Mouse (Mus musculus): ENCODE data around the gene Aatf.

Aatf gene
- long read RNA-seq, experiment 1, transcript Aatf-201 (13 exons, 1,822 nt), result major isoform, 11 of 24 reads
- long read RNA-seq, experiment 1, transcript Aatf-204 (9 exons, 1,992 nt), result minor isoform, 5 of 24 reads
- long read RNA-seq, experiment 1, partial matches to known transcripts, result 2 of 24 reads
- long read RNA-seq, experiment 1, other reads (novel, unspliced or antisense), result 6 of 24 reads
- long read RNA-seq, experiment 2, transcript Aatf-201 (13 exons, 1,822 nt), result major isoform, 10 of 20 reads
- long read RNA-seq, experiment 2, partial matches to known transcripts, result 0 of 20 reads
- long read RNA-seq, experiment 2, other reads (novel, unspliced or antisense), result 8 of 20 reads

DNA sequence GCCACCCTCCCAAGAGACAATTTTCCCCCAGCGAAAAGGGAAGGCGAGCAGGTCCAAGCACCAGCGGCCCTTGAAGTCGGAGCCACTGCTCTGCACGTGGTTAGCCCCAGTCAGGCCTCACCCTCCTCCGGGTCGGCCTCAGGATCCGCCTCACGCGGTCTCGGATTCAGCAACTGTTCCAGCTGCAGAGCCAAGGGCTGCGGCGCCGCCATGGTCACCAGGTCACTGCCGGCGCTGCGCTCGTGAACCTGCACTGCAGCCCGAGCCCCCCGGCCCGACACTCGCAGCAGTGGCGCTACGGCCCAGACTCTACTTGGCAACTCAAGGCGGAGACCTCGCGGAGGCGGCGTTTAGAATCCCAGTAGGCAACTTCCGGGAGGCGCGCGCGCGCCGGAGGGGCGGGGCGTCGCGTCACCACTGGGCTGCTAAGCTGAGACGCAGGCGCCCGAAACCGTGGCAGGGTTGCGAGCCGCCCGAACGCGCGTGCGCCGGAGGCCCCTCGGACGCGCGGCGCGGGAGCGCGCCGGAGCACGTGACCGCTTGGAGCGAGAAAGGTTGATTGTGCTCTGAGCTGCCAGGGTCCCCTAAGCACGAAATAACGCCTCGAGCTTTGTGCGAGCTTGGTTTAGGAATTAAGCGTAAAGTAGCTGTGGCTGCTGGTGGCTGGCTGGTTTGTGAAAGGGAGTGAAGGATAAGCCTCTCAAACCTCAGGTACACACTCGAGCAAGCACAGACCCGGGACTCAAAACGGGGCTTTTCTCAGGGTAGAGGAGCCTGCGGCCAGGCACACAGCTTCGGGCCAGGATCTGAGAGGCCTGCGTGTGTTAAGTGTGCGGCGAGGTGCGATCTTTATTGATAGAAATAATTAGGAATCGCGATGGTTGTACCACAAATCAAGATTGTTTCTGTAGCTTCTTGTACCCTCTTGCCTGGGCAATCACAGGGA lies at the start of gene Aatf:
Aatf (minus strand) TSS at position 352 of the 946 bp plus-strand sequence.
- intact Hi-C loops (cut with DNase I), result no loop called here

DNA sequence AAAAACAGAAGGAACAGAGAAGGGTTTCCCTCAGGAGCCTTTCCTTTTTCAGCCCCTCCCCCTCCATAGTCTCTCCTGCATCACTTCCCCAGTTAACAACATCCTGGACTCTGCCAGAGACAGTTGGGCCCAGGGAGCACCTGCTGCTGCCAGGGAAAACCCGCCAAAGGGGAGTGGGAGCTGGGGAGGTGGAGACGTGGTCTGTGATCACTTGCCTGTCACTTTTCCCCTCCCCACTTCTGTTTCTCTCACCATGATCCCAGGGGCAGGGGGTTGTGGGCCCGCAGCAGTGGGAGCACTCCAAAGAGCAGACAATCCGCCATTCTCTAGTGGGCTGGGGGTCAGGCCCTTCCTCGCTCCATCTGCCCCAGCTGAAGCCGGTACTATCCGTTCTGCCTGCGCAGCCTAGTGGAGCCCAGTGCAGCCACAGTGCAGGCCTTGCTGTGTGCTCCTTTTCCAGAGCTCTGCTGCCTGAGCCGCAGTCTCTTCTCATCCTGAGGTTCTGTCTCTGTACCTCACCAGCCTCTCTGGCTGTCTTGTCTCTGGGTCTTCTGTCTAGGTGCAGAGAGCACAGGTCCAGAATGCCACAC lies 49.5 kb upstream of the Aatf start:
- intact Hi-C loops (cut with DNase I), result no loop called here

DNA sequence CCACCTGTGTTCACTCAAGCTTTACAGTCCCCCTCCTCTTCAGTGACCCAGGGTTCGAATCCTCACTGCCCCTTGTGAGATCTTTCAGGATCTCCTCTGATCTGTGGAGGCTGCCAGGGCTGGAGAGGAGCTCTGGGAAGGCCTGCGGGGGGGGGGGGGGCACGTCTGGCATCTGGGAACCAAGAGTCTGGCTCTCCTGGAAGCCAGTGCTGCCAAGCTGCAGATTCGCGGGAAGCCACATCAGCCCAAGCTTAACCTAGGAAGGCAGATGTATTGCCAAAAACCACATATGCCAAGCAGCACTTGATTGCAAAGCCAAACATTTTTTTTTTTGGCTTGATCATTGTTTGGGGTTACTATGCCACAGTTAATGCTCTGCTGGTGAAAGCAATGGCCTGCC lies 48.2 kb upstream of the Aatf start:
- intact Hi-C loops (cut with DNase I), result no loop called here

DNA sequence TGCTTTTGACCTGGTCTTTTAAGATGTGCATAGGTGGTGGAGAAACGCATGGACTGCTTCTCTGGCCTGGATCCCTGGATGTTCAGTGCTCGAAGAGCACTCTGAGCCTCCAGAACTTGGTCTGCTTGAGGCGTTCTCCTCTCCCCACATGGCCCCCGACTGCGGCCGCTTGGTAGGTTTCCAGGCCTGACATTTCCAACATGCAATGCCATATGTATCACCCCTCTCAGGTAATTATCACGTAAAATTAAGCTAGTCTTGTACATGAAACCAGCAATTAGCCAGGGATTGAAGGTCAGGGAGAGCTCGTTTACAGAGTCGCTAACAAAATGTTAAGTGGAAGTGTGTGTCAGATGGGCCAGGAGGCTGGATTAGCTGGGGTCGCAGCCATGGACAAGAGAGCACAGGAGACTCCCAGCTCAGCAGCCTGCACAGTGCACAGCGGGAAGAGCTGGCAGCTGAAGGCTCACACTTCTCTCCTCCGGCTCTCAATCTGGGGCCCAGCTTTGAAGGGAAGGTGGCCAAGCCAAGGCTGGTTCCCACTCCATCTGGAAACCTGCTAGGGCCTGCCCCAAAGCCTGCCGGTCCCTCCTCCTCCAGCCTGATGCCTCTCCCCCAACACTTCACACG lies 40.6 kb upstream of the Aatf start:
- intact Hi-C loops (cut with DNase I), result no loop called here

DNA sequence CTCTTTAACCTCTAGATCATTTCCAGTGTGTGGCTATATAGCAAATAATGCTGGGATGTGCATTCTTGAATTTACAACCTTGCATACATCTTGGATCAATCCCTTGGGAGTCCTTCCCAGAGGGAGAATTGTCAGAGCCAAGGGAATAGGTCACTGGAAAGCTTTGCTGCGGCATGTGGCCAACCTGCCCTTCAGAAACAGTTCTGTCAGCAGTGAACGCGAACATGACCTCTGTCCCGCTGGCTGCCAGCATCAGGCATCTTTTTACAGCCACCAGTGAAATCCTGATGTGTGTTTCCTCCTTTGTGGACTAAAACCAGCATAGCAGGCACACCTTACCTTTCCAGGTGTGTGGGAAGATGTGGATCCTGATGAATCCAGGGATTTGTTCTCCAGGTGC lies 38.0 kb upstream of the Aatf start:
- intact Hi-C loops (cut with DNase I), result no loop called here

DNA sequence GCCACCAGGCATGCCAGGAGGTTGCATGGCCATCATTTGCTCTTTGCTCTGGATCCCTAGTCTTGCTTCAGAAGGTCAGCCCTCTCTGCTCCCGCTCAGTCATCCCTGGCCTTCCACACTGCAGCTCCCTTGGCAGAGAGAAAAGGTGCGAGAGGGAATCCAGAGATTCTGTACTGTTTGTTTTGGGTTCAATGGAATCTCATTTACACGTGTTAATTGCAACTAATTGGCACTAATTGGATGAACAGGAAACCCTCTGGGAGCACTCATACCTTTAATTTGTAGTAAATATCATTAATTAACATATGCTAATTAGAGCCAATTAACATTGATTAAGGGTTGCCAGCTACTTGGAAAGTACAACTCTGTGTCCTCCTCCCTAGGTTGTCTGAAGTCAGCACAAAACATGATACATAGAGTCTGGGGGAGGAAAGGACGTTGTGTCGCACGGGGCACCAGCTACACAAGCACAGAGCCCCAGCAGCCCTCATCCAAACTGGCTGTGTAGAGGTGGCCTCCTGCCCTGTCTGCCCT lies 36.0 kb upstream of the Aatf start:
- intact Hi-C loops (cut with DNase I), result no loop called here

DNA sequence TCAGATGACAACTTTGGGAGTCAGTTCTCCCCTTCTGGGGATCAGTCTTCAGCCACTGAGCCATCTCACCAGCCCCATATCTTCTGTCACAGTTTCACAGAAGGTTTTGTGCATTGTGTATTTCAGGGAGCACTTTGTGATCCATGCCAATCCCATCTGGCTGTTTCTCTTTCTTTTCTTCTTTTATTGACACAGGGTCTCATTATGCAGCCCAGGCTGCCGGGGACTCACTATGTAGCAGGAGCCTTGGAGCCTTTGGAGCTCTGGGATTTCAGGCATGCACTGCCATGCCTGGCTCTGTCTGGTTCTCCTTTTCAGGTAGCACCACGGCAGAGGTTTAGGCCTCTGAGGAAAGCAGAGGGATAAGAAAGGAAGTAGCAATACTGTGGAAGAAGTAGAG lies 35.0 kb upstream of the Aatf start:
- intact Hi-C loops (cut with DNase I), result no loop called here

DNA sequence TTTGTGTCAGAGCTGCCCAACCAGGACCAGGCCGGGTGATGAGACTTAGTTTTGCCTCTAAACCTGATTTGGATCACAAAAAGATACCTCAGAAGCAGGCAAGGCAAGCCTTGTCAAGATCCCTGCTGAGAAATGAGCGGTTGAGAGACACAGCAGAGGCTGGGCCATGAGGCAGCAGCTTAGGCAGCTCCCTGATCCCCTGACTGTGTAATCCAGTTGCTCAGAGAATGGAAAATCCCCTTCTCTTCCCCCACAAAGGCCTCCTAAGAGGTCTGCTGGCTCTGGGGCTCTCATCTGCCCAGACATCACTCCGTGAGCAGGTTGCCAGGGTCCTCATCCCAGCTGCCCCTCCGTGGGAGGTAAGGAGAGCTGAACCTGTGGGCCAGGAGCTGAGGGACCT lies 26.7 kb upstream of the Aatf start:
- intact Hi-C loops (cut with DNase I), result no loop called here

DNA sequence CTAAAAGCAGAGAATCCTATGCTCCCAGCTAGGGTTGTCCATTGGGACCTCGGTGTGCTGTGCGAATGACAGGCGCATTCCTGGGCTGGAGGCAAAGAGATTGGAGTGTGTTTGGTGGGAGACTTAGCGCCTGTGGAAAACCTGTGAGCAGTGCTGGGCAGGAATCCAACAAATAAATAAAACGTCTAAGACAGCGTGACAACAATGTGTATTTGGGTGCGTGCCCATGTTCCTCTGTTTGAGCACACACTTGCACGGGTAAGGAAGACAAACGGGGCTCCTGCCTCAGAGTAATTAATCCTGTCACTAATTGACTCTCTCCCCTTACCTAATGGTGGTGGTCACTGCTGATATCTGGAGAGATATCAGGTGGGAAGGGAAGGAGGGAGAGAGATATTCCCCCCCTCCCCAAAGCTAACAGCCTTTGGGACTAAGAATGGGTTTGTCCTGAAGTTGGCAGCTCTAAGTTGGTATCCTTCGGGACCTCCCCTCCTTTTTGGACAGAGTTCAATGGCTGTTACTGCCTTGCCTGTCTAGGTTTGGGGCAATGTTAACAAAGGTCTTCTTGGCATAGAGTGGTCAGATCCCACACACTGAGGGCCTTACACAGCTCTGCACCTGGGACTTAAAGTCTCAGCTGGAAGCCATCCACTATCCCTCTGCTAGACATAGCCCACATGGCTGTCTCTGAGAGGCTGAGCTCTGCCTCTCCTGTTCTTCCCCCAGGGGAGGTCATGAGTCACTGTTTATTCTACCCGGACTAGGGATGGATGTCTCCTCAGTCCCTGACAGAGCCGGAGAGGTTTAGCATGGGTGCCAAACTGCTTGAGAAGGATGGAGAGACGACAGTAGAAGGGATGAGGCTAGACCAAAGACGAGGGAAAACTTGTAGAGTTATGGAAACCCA lies 16.7 kb upstream of the Aatf start:
- intact Hi-C loops (cut with DNase I), result no loop called here

DNA sequence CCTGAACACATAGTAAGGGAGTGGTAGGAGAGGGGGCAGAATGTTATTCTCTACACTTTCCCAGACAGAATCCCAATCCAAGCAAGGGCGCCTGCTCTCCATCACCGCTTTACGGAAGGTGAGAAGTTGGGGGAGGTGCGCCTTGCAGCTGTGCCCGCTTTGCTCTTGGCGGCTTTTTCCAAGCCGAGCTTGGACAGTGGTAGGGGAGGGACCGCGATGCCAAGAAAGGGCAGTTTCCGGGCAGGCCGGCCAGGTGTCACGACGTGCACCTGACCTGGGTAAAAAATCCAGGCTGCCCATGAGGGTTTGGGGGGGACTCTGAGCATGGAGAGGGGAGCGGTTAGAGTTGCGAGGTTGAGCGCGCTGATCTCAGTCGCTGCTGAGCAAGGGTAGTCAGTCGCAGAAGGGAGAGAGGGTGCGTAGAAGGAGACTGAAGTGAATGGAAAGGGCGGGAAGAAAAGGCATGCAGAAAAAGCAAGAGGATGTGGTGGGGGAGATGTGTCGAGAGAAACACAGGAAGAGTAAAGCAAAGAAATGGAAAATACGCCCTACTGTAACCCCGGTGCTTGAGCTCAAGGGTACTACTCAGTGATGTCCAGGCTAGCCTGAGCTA lies 15.9 kb upstream of the Aatf start:
- intact Hi-C loops (cut with DNase I), result no loop called here

DNA sequence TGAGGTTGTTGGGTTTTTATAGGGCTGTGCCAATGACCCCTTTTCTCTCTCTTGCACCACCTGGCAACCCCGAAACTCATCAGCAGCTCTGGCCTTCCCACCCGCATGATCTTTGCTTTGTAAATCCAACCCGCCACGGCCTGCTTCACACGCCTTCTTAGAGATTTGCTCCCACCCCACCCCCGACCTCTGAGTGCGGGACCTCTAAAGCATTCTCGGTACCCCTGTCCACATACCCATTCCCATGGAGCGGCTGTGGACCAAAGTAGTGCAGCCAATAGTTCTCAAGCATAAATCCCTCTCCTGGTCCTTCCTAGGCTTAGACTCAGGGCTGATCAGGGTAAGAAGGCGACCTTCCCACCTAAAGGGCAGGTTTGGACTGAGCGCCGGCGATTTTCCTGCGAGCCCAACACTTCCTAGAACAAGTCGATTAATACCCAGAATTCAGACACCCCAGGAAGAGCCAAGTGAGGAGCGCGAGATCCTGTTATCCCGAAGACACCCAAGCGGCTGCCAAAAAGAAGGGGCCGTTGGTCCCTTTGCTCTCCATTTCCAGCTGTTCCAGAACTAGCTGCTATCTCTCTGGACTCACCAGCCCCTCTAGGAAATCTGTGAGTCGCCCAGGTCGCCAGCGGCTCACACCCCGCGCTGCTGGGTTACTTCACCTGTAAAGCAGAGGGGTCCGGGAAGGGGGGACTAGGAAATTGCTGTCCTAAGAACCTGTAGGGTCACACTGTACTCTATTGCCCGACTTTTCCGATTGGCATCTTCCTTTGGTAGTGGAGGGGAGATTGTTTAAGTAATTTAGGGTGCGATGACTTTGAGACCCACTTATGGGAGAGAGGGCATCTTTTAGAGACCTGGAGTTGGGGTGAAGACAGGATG lies 13.9 kb upstream of the Aatf start:
- intact Hi-C loops (cut with DNase I), result no loop called here

DNA sequence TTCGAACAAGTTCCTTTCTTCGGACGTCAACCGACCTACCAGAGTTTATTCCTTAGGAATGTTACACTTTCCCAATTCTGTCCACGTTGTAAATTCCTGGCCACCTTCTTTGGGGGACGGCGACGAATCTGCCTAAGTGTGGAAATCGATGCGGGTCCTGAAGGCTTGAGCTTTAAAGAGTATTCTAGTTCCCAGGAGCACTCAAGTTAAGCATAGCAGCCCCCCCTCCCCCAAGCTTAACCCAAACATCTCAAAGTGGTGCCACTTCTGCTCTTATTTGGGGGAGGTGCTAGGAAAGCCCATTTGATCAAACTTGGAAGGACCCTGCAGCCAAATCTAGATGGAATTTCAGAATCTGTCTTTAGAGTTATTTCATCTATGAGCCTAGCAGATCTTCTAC lies 13.1 kb upstream of the Aatf start:
- intact Hi-C loops (cut with DNase I), result no loop called here

DNA sequence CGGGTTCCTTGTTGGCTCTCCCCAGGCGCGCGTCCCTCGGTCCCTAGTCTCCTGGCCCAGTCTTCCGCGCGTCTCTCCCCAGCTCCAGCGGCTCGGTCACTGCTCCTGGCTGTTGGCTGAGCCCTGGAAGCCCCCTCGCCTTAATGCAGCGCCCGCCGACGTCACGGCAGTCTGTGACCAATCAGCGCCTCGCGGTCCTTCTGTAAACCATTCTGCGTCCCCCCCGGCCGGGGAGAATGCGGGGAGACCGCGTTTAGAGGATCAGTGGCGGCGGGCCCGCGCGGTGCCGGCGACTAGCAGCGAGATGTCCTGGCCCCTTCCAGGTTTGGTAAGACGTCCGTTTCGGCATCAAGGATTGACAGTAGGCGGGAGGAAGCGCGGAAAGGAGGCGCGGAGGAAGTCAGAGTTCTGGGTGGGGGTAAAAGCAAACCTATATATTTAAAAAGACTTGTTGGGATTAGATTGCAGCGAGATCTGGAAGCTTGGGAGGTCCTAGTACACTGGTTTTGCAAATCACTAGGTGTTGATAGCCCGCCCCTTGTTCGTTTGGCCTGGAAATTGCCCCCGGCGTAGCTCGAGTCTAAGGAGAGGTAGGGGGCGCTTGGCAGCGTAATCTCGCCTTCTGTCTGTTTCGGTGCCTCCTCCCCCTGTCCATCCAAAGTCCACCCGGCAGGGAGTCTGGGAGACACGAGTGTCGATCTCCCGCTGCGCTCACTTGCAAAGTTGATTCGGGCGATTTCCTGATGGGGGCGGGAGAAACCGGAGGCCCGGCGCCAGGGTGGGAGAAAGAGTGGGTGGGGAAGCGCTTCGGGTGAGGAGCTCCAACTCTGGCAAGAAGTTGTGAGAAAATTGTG lies 12.3 kb upstream of the Aatf start, which contains the start of gene Lhx1:
Lhx1 (minus strand) TSS at position 115 of the 854 bp plus-strand sequence.
- intact Hi-C loops (cut with DNase I), result no loop called here

DNA sequence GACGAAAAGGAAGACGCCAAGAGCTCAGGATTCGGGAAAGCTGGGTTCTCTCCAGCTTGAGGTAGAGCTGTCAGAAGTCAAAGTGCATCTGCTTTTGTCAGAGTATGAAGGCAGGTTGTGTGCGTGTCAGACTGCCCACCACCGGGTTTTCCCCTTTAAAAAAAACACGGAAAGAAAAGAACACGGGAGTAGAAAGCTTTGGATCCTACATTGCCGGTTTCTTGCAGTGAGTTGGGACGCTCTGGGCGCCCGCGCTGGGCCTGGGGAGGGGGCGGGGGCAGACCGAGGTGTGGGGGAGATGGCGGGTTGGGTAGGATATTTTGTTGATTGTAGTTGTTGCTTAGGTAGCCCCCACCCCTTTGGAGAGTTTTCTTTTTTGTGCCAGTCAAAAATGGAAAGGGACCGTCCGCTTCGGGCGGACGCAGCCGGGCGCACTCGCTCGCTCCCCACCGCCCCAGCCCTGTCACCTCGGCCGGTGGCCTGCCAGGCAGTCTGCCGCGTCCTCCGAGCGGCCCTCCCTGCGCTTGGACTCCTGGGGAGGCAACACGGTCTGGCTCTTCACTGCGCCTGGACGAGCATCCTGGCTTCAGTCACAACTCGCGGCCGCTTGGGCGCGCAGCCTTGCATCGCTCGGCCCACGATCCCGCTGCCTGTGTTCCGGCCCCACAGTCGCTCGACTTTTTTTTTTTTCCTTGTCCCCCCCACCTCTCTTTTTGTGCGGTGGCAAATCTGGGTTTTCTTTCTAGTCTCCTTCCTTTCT lies 11.4 kb upstream of the Aatf start:
- intact Hi-C loops (cut with DNase I), result no loop called here

DNA sequence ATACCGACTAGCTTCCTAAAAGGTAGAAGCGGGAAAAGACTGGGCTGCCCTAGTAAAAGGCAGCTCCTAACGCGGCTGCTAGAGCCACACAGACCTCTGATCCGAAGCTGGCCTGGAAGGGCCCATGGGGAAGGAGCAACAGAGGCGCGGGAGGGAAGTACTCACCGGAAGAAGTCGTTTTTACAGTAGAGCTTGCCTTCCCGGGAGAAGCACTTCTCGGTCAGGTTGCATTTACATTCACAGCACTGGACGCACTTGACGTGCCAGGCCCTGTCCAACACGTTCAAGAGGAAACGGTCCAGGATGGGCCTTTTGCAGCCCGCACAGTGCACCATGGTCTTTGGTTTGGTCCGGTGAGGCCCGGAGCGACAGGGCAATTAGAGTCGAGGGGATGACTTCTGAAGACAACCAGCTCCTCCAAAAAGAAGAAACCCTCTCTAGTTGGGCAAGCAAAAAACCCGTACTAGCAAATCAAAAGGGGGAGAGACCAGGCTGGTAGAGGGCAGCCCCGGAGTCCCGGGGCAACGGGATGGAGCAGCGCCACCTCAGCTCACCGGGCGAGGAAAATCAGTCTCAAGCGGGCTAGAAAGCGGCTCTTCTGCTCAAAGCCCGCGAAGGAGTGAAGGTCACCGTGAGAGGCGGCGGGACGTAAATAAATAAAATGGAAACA lies 10.7 kb upstream of the Aatf start:
- intact Hi-C loops (cut with DNase I), result no loop called here

DNA sequence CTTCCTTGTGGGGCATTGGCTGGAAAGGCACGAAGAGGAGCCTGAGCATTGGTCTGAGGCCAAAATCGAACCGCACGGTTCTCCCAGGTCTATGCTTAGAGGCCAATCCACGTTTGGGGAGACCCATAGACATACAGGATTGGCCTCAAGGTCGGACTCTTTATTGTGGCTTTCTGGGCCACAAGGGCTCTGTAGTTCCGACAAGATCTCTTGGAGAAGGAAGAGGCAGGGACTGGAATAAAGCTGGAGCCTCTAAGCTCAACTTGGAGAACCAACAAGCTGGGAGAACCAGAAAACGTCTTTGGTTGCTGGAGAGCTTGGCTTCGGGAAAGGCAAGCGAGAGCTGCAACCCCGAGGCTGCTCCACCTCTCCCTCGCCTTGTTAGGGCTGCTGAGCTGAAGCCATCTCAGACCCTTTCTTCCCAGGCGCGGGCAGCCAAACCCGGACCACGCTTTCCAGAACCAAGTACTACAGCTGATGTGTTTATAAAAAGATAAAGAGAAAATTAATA lies 10.1 kb upstream of the Aatf start:
- intact Hi-C loops (cut with DNase I), result no loop called here

Data from adrenal gland (tissue).